Mouse (Mus musculus) erythroblast, embryonic 14.5 days (primary cell): Measurements from ENCODE around the gene Ube4b.

Experiments used
- GATA1 ChIP-seq: IDR thresholded peaks from 2 replicates; pipeline ENCODE4 v1.6.1; 2012; ENCODE audit warnings: low read length, inconsistent platforms, mixed read lengths
- TAL1 ChIP-seq: IDR thresholded peaks from 3 replicates; pipeline ENCODE4 v1.6.1; 2012; ENCODE audit warnings: low read length, inconsistent platforms, mixed read lengths

GRCm38 (mm10) chr4:149314275-149314837 lies 112.2 kb downstream of the Ube4b start:
- TF ChIP-seq GATA1 (no peak), TAL1 (no peak)
